Mouse (Mus musculus) ES-E14 (cell line): ENCODE results near the gene Gca. TPM values are rescaled to one million over a fixed set of nuclear protein-coding genes. Genes with fewer than 3 reads are reported as not detected.

Source experiments
- DNase-seq: peaks from one replicate; pipeline ENCODE4 v3.0.0-alpha.2; 2013; ENCODE audit warnings: low read depth, low spot score
- H3K27ac ChIP-seq: 2 replicates; pipeline ENCODE4 v1.5.1; 2012; ENCODE audit warnings: low read depth, mild to moderate bottlenecking, low read length, moderate library complexity, mixed read lengths; ENCODE audit not compliant: poor library complexity, insufficient read depth, severe bottlenecking
- H3K36me3 ChIP-seq: 2 replicates; pipeline ENCODE4 v1.6.1; 2012; ENCODE audit warnings: mild to moderate bottlenecking, low read length, moderate library complexity, mixed read lengths; ENCODE audit not compliant: control insufficient read depth, poor library complexity, insufficient read depth, severe bottlenecking
- H3K4me1 ChIP-seq, 2 experiments: fragments of 150-350 bp in 1 of 2; sonication (generic) in 1 of 2; 2 replicates each; pipeline ENCODE4 v1.6.1; 2012; ENCODE audit warnings: low read length in 2 of 2, mild to moderate bottlenecking in 1 of 2, mixed read lengths in 1 of 2; ENCODE audit not compliant: control insufficient read depth in 2 of 2, insufficient read depth in 2 of 2, poor library complexity in 1 of 2
- H3K4me3 ChIP-seq, 2 experiments: fragments of 150-350 bp in 1 of 2; sonication (generic) in 1 of 2; 2 replicates each; pipeline ENCODE4 v1.5.1; 2012; ENCODE audit warnings: low read length in 2 of 2, low read depth in 1 of 2, mild to moderate bottlenecking in 1 of 2, mixed read lengths in 1 of 2; ENCODE audit not compliant: insufficient read depth in 1 of 2, poor library complexity in 1 of 2, severe bottlenecking in 1 of 2
- H3K9ac ChIP-seq: 2 replicates; pipeline ENCODE4 v1.6.1; 2012; ENCODE audit warnings: low read depth, mild to moderate bottlenecking, low read length, mixed read lengths; ENCODE audit not compliant: poor library complexity, insufficient read depth, severe bottlenecking
- H3K9me3 ChIP-seq: fragments of 150-350 bp; sonication (generic); 2 replicates; pipeline ENCODE4 v1.6.1; 2012; ENCODE audit warnings: low read depth, mild to moderate bottlenecking, low read length; ENCODE audit not compliant: control insufficient read depth, insufficient read depth
- CHD2 ChIP-seq: IDR thresholded peaks from 2 replicates; pipeline ENCODE4 v1.6.1; 2014; ENCODE audit warnings: mild to moderate bottlenecking, low read depth, low read length, inconsistent platforms
- HCFC1 ChIP-seq: IDR thresholded peaks from 2 replicates; pipeline ENCODE4 v1.6.1; 2012; ENCODE audit warnings: low read length, inconsistent platforms, borderline replicate concordance; ENCODE audit not compliant: insufficient read depth
- MAFK ChIP-seq: IDR thresholded peaks from 2 replicates; pipeline ENCODE4 v1.6.1; 2014; ENCODE audit warnings: mild to moderate bottlenecking, low read depth, low read length, inconsistent platforms; ENCODE audit not compliant: insufficient read depth
- ZC3H11A ChIP-seq: IDR thresholded peaks from 2 replicates; pipeline ENCODE4 v1.6.1; 2012; ENCODE audit warnings: low read depth, mild to moderate bottlenecking, inconsistent platforms, low read length, borderline replicate concordance
- ZNF384 ChIP-seq: IDR thresholded peaks from 2 replicates; pipeline ENCODE4 v1.6.1; 2012; ENCODE audit warnings: low read depth, low read length, inconsistent platforms
- in situ Hi-C, 2 experiments: fragments of 600-800 bp; cut with MboI; formaldehyde crosslinking; loops; one replicate each; pipeline ENCODE4 v1.15.1; 2025; ENCODE audit warnings: low sequenced_read_pairs in 2 of 2, inconsistent platforms in 1 of 2; ENCODE audit not compliant: unreplicated experiment in 2 of 2
- total RNA-seq: library from RNA; depleted of rRNA; stranded (reverse); fragments of 300-350 nt; gene quantifications from 2 replicates; pipeline ENCODE4 v1.2.3, GENCODE M21; 2012

Gene Gca
- total RNA-seq, 1 experiment = 11.5 TPM

- in situ Hi-C loops = no loop called here
- DNase-seq = no peak
- Histone ChIP-seq H3K4me1 (no peaks in the 10 kb centered on the region), H3K9me3 (no peaks in the 10 kb centered on the region), H3K36me3 (no peaks in the 10 kb centered on the region), H3K9ac (no peak overlapping the region), H3K4me3 (no peak overlapping the region), H3K27ac (no peak overlapping the region)
- no peak for TF ChIP-seq ZC3H11A
These were observed 51.2 kb downstream of the Gca start for GRCm38 (mm10) chr2:62715260-62715659.

DNA sequence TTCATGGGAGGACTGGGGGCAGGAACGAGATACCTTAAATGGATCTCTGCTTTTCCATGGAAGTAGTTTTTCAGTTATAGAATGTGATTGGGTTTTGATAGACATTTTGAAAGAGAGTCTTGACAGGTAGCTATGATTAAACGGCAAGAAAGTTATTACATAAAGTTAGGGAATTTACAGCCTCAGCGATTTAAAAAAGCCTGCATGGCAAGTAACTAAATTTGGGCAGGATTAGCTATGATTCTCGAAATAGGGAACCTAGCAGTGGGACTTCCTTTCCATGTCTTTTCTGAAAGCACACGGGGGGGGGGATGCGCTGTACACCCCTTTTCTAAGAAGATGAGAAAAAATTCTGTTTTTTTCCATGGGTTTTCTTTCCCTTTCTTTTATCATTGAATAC is 53.2 kb downstream of the Gca start:
- H3K36me3 ChIP-seq = no peaks in the 10 kb centered on the region
- H3K27ac ChIP-seq = no peak overlapping the region
- no peaks in the 10 kb centered on the region for H3K4me1 ChIP-seq
- no peak for TF ChIP-seq CHD2
- TF ChIP-seq HCFC1 = no peak
- TF ChIP-seq MAFK = no peak
- TF ChIP-seq ZNF384 = no peak
- TF ChIP-seq ZC3H11A = no peak
- DNase-seq = no peak
- no peaks in the 10 kb centered on the region for H3K9me3 ChIP-seq
- H3K9ac ChIP-seq = no peak overlapping the region
- in situ Hi-C loops = no loop called here
- H3K4me3 ChIP-seq = no peak overlapping the region

- Histone ChIP-seq H3K4me3 (no peak overlapping the region), H3K4me1 (no peaks in the 10 kb centered on the region), H3K36me3 (no peaks in the 10 kb centered on the region), H3K9ac (no peak overlapping the region), H3K27ac (no peak overlapping the region), H3K9me3 (no peaks in the 10 kb centered on the region)
- no peak for TF ChIP-seq HCFC1
- no peak for TF ChIP-seq ZC3H11A
- TF ChIP-seq ZNF384 = no peak
- TF ChIP-seq CHD2 = no peak
- no peak for TF ChIP-seq MAFK
- in situ Hi-C loops = no loop called here
- DNase-seq = no peak
These were observed 54.3 kb downstream of the Gca start for GRCm38 (mm10) chr2:62718411-62718810.

DNA sequence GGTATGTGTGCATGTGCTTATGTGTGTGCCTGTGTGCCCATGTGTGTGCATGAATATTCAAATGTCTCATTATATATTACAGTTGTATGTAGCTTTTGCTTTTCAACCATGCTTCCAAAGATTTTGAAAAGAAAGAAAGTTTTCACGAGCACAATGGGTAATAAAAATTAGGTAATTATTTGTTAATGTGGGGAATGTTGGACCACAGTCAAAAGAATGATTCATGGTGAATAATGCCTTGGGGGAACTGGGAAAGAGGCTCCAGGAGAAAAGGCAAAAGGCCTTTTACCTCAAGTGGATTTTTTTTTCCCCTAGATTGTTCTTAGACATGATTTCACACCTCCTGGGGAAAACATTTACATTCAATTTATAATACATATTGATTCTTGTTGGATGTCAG is 61.9 kb downstream of the Gca start:
- TF ChIP-seq HCFC1 = no peak
- TF ChIP-seq CHD2 = no peak
- TF ChIP-seq ZC3H11A = no peak
- TF ChIP-seq ZNF384 = no peak
- no peak for TF ChIP-seq MAFK
- no peak overlapping the region for H3K4me3 ChIP-seq
- H3K27ac ChIP-seq = no peak overlapping the region
- in situ Hi-C loops = no loop called here
- no peaks in the 10 kb centered on the region for H3K9me3 ChIP-seq
- H3K9ac ChIP-seq = no peak overlapping the region
- H3K4me1 ChIP-seq = no peaks in the 10 kb centered on the region
- no peak for DNase-seq
- H3K36me3 ChIP-seq = no peaks in the 10 kb centered on the region

DNA sequence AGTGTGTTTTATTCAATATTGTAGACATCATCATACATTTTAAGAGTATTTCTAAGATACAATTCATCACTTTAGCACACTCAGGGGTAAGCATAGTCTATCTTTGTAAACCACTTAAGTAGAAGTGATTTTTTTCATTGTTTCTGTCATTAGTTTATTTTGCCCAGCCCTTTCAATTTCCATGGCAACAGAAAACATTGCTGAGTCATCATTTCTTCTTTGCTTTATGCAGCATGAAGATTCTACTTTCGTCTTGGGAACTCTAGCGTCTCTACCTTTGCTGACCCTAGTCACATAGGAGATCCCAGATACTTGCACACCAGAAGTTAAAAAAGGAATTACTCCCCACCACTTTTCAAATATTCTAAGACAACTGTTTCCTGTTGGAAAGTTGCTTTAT is 63.6 kb downstream of the Gca start:
- no peaks in the 10 kb centered on the region for H3K9me3 ChIP-seq
- in situ Hi-C loops = no loop called here
- H3K27ac ChIP-seq = no peak overlapping the region
- H3K9ac ChIP-seq = no peak overlapping the region
- no peak for DNase-seq
- H3K36me3 ChIP-seq = no peaks in the 10 kb centered on the region
- no peaks in the 10 kb centered on the region for H3K4me1 ChIP-seq
- no peak overlapping the region for H3K4me3 ChIP-seq
- TF ChIP-seq HCFC1 (no peak), MAFK (peak; percentile 93)
